Mouse (Mus musculus) brain, embryonic 14.5 days (tissue): ENCODE data around the gene Cmbl.

Experiments used
- CTCF ChIP-seq: fragments of 200-500 bp; IDR thresholded peaks from 2 replicates; pipeline ENCODE4 v1.5.1; 2012; ENCODE audit warnings: inconsistent platforms, mild to moderate bottlenecking, moderate library complexity, borderline replicate concordance; ENCODE audit not compliant: insufficient read depth, insufficient read length; ENCODE audit errors: extremely low read depth
- POLR2A ChIP-seq: fragments of 200-500 bp; IDR thresholded peaks from 2 replicates; pipeline ENCODE4 v1.6.1; 2012; ENCODE audit warnings: mild to moderate bottlenecking, inconsistent platforms, borderline replicate concordance; ENCODE audit not compliant: poor library complexity, insufficient read depth, insufficient read length, severe bottlenecking; ENCODE audit errors: extremely low read depth

GRCm38 (mm10) chr15:31561976-31562375 lies 3.2 kb upstream of the Cmbl start:
- TF ChIP-seq CTCF, result no peak
- no peak for TF ChIP-seq POLR2A
